Comparison of ENCODE assay signal across 8 mouse cellular contexts in genomic region chr12:70452726-70453645, GRCm38 (mm10). TPM values are rescaled to one million over a fixed set of nuclear protein-coding genes. Genes with fewer than 3 reads are reported as not detected.
DNase-seq lines count a peak whose midpoint lies in the region; ATAC-seq lines count a peak whose summit lies in the region.

Gene Tmx1 (plus strand): TSS chr12:70453095.

- H3K9ac ChIP-seq in heart, embryonic 14.5 days (ENCODE audit: low read length) = peak within 1 kb of the TSS; percentile 90
- peak within 1 kb of the TSS; percentile 94 for H3K9ac ChIP-seq in liver, embryonic 13.5 days
- H3K9ac ChIP-seq in stomach, embryonic 16.5 days (ENCODE audit: low read length) = peak within 1 kb of the TSS; percentile 91

- no peaks in the 10 kb centered on the region for H3K9me3 ChIP-seq in heart, embryonic 14.5 days (ENCODE audit: control insufficient read depth, low read length)
- no peaks in the 10 kb centered on the region for H3K9me3 ChIP-seq in liver, embryonic 13.5 days (replicated peaks)
- no peaks in the 10 kb centered on the region for H3K9me3 ChIP-seq in stomach, embryonic 16.5 days (replicated peaks; ENCODE audit: control insufficient read depth, low read length)

- H3K4me3 ChIP-seq in heart, embryonic 14.5 days (ENCODE audit: control insufficient read depth in 1 of 2, insufficient read depth in 1 of 2, low read depth in 1 of 2, low read length in 2 of 2) = peak within 1 kb of the TSS; percentile 87 to 93
- peak within 1 kb of the TSS; percentile 91 for H3K4me3 ChIP-seq in liver, embryonic 13.5 days (replicated peaks)
- peak within 1 kb of the TSS; percentile 66 for H3K4me3 ChIP-seq in stomach, embryonic 16.5 days (replicated peaks; ENCODE audit: low read length)

- DNase-seq in c-Kit-negative CD71-positive TER-119-positive erythroid progenitor cells, embryonic 14.5 days (ENCODE audit: low read depth, low spot score) = peak; percentile 92
- peak; percentile 85 for DNase-seq in fibroblast of lung, adult 2 months (ENCODE audit: low read depth)
- peak; percentile 98 for DNase-seq in kidney, postnatal 14 days
- DNase-seq in liver, embryonic 13.5 days = peak; percentile 95
- DNase-seq in neural tube, embryonic 10.5 days (ENCODE audit: extremely low spot score, low spot score) = peak; percentile 98

- H3K27me3 ChIP-seq in heart, embryonic 14.5 days (ENCODE audit: control insufficient read depth, insufficient read depth, low read length) = no peaks in the 10 kb centered on the region
- H3K27me3 ChIP-seq in liver, embryonic 13.5 days = no peaks in the 10 kb centered on the region
- H3K27me3 ChIP-seq in stomach, embryonic 16.5 days (ENCODE audit: control insufficient read depth, insufficient read depth, low read length) = no peaks in the 10 kb centered on the region

- H3K36me3 ChIP-seq in heart, embryonic 14.5 days (ENCODE audit: control insufficient read depth, insufficient read depth, low read length) = peaks cover 14% of the 10 kb centered on the region
- peaks cover 21% of the 10 kb centered on the region for H3K36me3 ChIP-seq in liver, embryonic 13.5 days
- H3K36me3 ChIP-seq in stomach, embryonic 16.5 days (ENCODE audit: control insufficient read depth, insufficient read depth, low read length) = 0 out of 2 replicates have a peak, but pooled peaks cover 3% of the 10 kb centered on the region

- peak; percentile 98 for ATAC-seq in CD4-positive, CD25-positive, alpha-beta regulatory T cell, adult 4 months
- peak; percentile 97 for ATAC-seq in heart, embryonic 14.5 days (ENCODE audit: insufficient number of reproducible peaks, insufficient read depth, low FRiP score, low read depth)
- ATAC-seq in liver, embryonic 13.5 days (ENCODE audit: low read depth) = peak; percentile 93
- peak; percentile 99 for ATAC-seq in stomach, embryonic 16.5 days (ENCODE audit: insufficient read depth, low FRiP score)

- H3K4me2 ChIP-seq in heart, embryonic 14.5 days (ENCODE audit: low read length) = peak within 1 kb of the TSS; percentile 86
- H3K4me2 ChIP-seq in liver, embryonic 13.5 days = peak within 1 kb of the TSS; percentile 81
- peak within 1 kb of the TSS; percentile 85 for H3K4me2 ChIP-seq in stomach, embryonic 16.5 days (ENCODE audit: low read depth, low read length)

- H3K27ac ChIP-seq in heart, embryonic 14.5 days (replicated peaks in 1 of 2; ENCODE audit: control insufficient read depth in 1 of 2, insufficient read depth in 1 of 2, low read depth in 2 of 2, low read length in 2 of 2) = peak within 1 kb of the TSS; percentile 81 to 88
- peak within 1 kb of the TSS; percentile 98 for H3K27ac ChIP-seq in liver, embryonic 13.5 days
- H3K27ac ChIP-seq in stomach, embryonic 16.5 days (ENCODE audit: low read length) = peak within 1 kb of the TSS; percentile 74

- under 1% methylated on average over 56 of the region's 58 CpGs for WGBS in heart, embryonic 14.5 days
- under 1% methylated on average over 58 of the region's 58 CpGs for WGBS in liver, embryonic 13.5 days (ENCODE audit: insufficient replicate concordance)
- under 1% methylated on average over 58 of the region's 58 CpGs for WGBS in stomach, embryonic 16.5 days

- H3K4me1 ChIP-seq in heart, embryonic 14.5 days (ENCODE audit: control insufficient read depth in 2 of 2, insufficient read depth in 2 of 2, low read length in 2 of 2) = peaks cover 0 to 15% of the 10 kb centered on the region in 2 experiments; a peak in 3 of 4 replicates
- H3K4me1 ChIP-seq in liver, embryonic 13.5 days (replicated peaks) = peaks cover 51% of the 10 kb centered on the region
- H3K4me1 ChIP-seq in stomach, embryonic 16.5 days (ENCODE audit: control insufficient read depth, insufficient read depth, low read length) = peaks cover 14% of the 10 kb centered on the region

RNA-seq across cellular contexts. Expression of gene Tmx1, which starts in this region (rescaled TPM):
- polyA plus RNA-seq in CD4-positive, CD25-positive, alpha-beta regulatory T cell, adult 4 months (2017; shearing (Covaris generic)) = 100 to 1,000 TPM; 111 to 124 TPM
- polyA plus RNA-seq in heart, embryonic 14.5 days (2014; fragmentation: Nextera tagmentation; extraction: Ambion mirVana) = 51.3 and 58.9 TPM in 2 replicates
- polyA plus RNA-seq in liver, embryonic 13.5 days (2015; fragmentation: Nextera tagmentation; extraction: Ambion mirVana) = 136 and 164 TPM in 2 replicates
- 122 and 123 TPM in 2 replicates for polyA plus RNA-seq in stomach, embryonic 16.5 days (2015; fragmentation: Nextera tagmentation; extraction: Ambion mirVana)

Comparison
In these comparisons a context has a peak if more than half of its experiments do, and no peak if none do; other contexts are left out.
1. Peak in every context shown above with its lines: DNase-seq, ATAC-seq, H3K4me3 ChIP-seq and H3K27ac ChIP-seq.